Mouse (Mus musculus): ENCODE measurements around the gene Pi4k2a. TPM values are rescaled to one million over a fixed set of nuclear protein-coding genes. Genes with fewer than 3 reads are reported as not detected.
A peak's percentile ranks its signal among the peaks of the same experiment; 100 is the strongest.

Gene Pi4k2a
- polyA plus RNA-seq, 1 experiment = 18.7 TPM

- no peaks in the 10 kb centered on the region for H3K36me3 ChIP-seq (ENCODE audit: control insufficient read depth, insufficient read depth)
- peaks cover 15% of the 10 kb centered on the region for H3K27me3 ChIP-seq (ENCODE audit: control insufficient read depth, insufficient read depth, insufficient read length)
Measured at GRCm38 (mm10) chr19:42061443-42061842, 28.8 kb upstream of the Pi4k2a start.

DNA sequence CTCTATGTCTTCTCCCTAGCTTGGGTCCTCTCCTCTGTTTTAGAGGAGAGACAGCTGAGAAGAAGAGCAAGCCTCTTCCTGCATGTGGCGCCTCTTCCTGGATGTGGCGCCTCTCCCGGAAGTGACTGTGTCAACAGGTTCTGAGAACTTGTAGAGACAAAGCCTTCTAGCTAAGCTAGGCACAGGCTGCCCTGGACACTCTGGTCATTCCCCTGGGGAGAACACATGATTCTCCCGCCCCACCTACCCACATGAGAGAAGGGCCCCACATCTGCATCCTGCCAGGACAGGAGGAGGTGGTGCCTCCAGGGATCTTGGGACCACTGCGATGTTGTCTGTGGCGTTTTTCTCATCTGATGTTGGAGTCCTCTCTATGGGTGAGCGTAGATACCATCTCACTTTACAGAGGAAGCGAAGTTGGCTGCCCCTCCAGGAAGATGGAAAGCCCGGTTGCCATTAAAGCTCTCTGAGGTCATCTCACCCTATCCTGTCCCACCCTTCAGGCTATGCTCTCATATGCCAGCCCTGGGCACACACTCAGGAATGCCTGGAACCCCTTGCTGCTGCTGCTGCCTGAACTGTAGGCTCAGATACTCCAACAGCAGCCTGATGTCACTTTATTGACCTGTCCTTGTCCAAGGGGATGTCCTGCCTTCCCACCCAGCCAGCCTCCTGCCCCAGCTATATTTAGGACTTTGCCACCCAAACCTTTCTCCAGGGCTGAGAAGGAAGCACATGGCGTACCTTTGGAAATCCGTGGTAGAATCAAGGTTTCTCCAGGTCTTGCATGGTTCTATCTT is 21.6 kb upstream of the Pi4k2a start:
- no peaks in the 10 kb centered on the region for H3K79me3 ChIP-seq (ENCODE audit: low read depth)
- no peaks in the 10 kb centered on the region for H3K27me3 ChIP-seq (ENCODE audit: control insufficient read depth, insufficient read depth, insufficient read length)
- no peaks in the 10 kb centered on the region for H3K36me3 ChIP-seq (ENCODE audit: control insufficient read depth, insufficient read depth)
- no peaks in the 10 kb centered on the region for H3K79me2 ChIP-seq (ENCODE audit: control insufficient read depth, insufficient read depth)
- no peak overlapping the region for H3ac ChIP-seq (ENCODE audit: control insufficient read depth, insufficient read length, low read depth)
- no peak overlapping the region for H3K4me3 ChIP-seq (ENCODE audit: insufficient read depth, poor library complexity, severe bottlenecking)
- TF ChIP-seq MYOD1 (IDR thresholded peaks at IDR 0.05; ENCODE audit: control insufficient read depth, insufficient read length, low read depth) (no peak), MAX (IDR thresholded peaks at IDR 0.05) (no peak), MYOG (IDR thresholded peaks at IDR 0.05; ENCODE audit: control insufficient read depth, extremely low read depth, insufficient read length) (no peak), CTCF (IDR thresholded peaks at IDR 0.05; ENCODE audit: control insufficient read depth, insufficient read depth, insufficient read length) (no peak), USF1 (IDR thresholded peaks at IDR 0.05; ENCODE audit: low read depth) (no peak), CEBPB (IDR thresholded peaks at IDR 0.05; ENCODE audit: low read depth) (no peak), FOSL1 (IDR thresholded peaks at IDR 0.05; ENCODE audit: insufficient read depth, low read length, poor library complexity, severe bottlenecking) (no peak)

More at GRCm38 (mm10) chr19:42061443-42061842, 28.8 kb upstream of the Pi4k2a start:
- Histone ChIP-seq H3ac (ENCODE audit: control insufficient read depth, insufficient read length, low read depth) (no peak overlapping the region), H3K4me3 (ENCODE audit: insufficient read depth, poor library complexity, severe bottlenecking) (no peak overlapping the region), H3K79me3 (ENCODE audit: low read depth) (no peaks in the 10 kb centered on the region), H3K79me2 (ENCODE audit: control insufficient read depth, insufficient read depth) (no peaks in the 10 kb centered on the region)
- TF ChIP-seq MAX (IDR thresholded peaks at IDR 0.05) = no peak
- TF ChIP-seq FOSL1 (IDR thresholded peaks at IDR 0.05; ENCODE audit: insufficient read depth, low read length, poor library complexity, severe bottlenecking) = no peak
- TF ChIP-seq MYOG (IDR thresholded peaks at IDR 0.05; ENCODE audit: control insufficient read depth, extremely low read depth, insufficient read length) = no peak
- TF ChIP-seq CEBPB (IDR thresholded peaks at IDR 0.05; ENCODE audit: low read depth) = no peak
- TF ChIP-seq CTCF (IDR thresholded peaks at IDR 0.05; ENCODE audit: control insufficient read depth, insufficient read depth, insufficient read length) = no peak
- TF ChIP-seq USF1 (IDR thresholded peaks at IDR 0.05; ENCODE audit: low read depth) = no peak
- TF ChIP-seq MYOD1 (IDR thresholded peaks at IDR 0.05; ENCODE audit: control insufficient read depth, insufficient read length, low read depth) = no peak

DNA sequence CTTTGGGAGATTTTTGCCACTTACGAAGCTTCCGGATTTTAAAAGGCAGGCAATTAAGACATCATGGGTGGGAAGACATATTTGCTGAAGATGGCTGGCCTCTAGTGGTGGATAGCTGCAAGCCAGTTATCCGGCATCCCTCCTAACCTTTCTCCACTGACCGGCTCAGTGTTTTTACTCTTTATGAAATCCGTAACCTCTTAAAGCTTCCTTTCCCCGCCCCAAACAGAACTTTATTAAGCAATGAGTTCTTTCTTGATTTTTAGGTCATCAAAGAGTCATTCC is 21.1 kb upstream of the Pi4k2a start:
- Histone ChIP-seq H3K4me3 (ENCODE audit: insufficient read depth, poor library complexity, severe bottlenecking) (no peak overlapping the region), H3ac (ENCODE audit: control insufficient read depth, insufficient read length, low read depth) (no peak overlapping the region), H3K79me2 (ENCODE audit: control insufficient read depth, insufficient read depth) (no peaks in the 10 kb centered on the region), H3K27me3 (ENCODE audit: control insufficient read depth, insufficient read depth, insufficient read length) (no peaks in the 10 kb centered on the region), H3K36me3 (ENCODE audit: control insufficient read depth, insufficient read depth) (no peaks in the 10 kb centered on the region), H3K79me3 (ENCODE audit: low read depth) (no peaks in the 10 kb centered on the region)
- no peak for TF ChIP-seq USF1 (IDR thresholded peaks at IDR 0.05; ENCODE audit: low read depth)
- TF ChIP-seq CTCF (IDR thresholded peaks at IDR 0.05; ENCODE audit: control insufficient read depth, insufficient read depth, insufficient read length) = peak; percentile 24

DNA sequence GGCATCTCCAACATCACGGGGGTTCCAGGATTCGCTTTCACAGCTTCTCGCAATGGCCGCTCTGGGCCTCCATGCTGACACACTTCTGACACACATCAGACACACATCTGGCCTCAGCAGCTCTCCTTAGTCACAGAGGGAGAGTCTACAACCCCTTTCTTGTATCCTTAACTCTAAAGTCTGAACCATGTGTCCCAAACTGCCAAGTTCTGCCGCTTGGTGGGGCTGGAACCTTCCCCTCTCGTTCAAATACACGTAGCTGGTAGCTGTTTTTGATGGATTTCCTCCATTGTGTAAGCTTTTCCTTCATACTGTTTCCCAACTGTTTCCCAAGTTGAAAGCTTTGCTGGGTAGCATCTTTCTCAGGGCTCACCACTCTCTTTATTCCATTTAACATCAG is 19.0 kb upstream of the Pi4k2a start:
- no peaks in the 10 kb centered on the region for H3K36me3 ChIP-seq (ENCODE audit: control insufficient read depth, insufficient read depth)
- H3K27me3 ChIP-seq (ENCODE audit: control insufficient read depth, insufficient read depth, insufficient read length) = no peaks in the 10 kb centered on the region
- TF ChIP-seq FOSL1 (IDR thresholded peaks at IDR 0.05; ENCODE audit: insufficient read depth, low read length, poor library complexity, severe bottlenecking) = no peak
- TF ChIP-seq MYOG (IDR thresholded peaks at IDR 0.05; ENCODE audit: control insufficient read depth, extremely low read depth, insufficient read length) = no peak
- TF ChIP-seq MYOD1 (IDR thresholded peaks at IDR 0.05; ENCODE audit: control insufficient read depth, insufficient read length, low read depth) = no peak
- TF ChIP-seq CTCF (IDR thresholded peaks at IDR 0.05; ENCODE audit: control insufficient read depth, insufficient read depth, insufficient read length) = peak; percentile 39
- no peak for TF ChIP-seq MAX (IDR thresholded peaks at IDR 0.05)
- no peaks in the 10 kb centered on the region for H3K79me2 ChIP-seq (ENCODE audit: control insufficient read depth, insufficient read depth)
- no peaks in the 10 kb centered on the region for H3K79me3 ChIP-seq (ENCODE audit: low read depth)
- H3K4me3 ChIP-seq (ENCODE audit: insufficient read depth, poor library complexity, severe bottlenecking) = no peak overlapping the region
- no peak overlapping the region for H3ac ChIP-seq (ENCODE audit: control insufficient read depth, insufficient read length, low read depth)

DNA sequence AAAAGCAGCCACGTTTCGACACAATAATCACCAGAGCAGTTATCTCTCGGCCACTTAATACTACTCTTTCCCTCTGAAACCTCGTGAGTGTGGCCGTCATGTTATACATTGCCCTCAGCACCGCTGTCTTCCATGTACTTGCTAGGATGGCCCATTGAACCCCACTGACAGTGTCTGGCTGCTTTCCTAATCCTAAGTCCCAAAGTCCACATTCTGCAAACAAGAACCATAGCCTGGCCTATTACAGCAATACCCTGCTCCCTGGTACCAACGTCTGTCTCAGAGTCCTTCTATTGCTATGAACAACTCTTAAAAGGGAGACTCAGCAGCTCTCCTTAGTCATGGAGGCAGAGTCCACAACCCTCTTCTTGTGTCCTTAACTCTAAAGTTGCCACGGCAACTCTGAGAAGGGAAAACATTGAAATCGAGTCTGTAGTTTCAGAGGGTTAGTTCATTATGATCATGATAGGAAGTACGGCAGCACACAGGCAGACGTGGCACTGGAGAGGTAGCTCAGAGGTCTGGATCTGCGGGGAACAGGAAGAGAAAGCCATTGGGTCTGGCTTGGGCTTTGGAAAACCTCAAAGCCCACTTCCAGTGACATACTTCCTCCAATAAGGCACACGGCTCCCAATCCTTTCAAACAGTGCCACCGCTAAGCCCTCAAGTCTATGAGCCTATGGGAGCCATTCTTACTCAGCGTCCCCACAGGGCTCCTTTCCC is 18.2 kb upstream of the Pi4k2a start:
- TF ChIP-seq CEBPB (IDR thresholded peaks at IDR 0.05; ENCODE audit: low read depth) (no peak), MYOG (IDR thresholded peaks at IDR 0.05; ENCODE audit: control insufficient read depth, extremely low read depth, insufficient read length) (no peak), CTCF (IDR thresholded peaks at IDR 0.05; ENCODE audit: control insufficient read depth, insufficient read depth, insufficient read length) (no peak), MAX (IDR thresholded peaks at IDR 0.05) (no peak), MYOD1 (IDR thresholded peaks at IDR 0.05; ENCODE audit: control insufficient read depth, insufficient read length, low read depth) (no peak), USF1 (IDR thresholded peaks at IDR 0.05; ENCODE audit: low read depth) (no peak), FOSL1 (IDR thresholded peaks at IDR 0.05; ENCODE audit: insufficient read depth, low read length, poor library complexity, severe bottlenecking) (no peak)
- Histone ChIP-seq H3ac (ENCODE audit: control insufficient read depth, insufficient read length, low read depth) (no peak overlapping the region), H3K79me3 (ENCODE audit: low read depth) (no peaks in the 10 kb centered on the region), H3K27me3 (ENCODE audit: control insufficient read depth, insufficient read depth, insufficient read length) (no peaks in the 10 kb centered on the region), H3K79me2 (ENCODE audit: control insufficient read depth, insufficient read depth) (no peaks in the 10 kb centered on the region), H3K36me3 (ENCODE audit: control insufficient read depth, insufficient read depth) (no peaks in the 10 kb centered on the region), H3K4me3 (ENCODE audit: insufficient read depth, poor library complexity, severe bottlenecking) (no peak overlapping the region)
